Mouse (Mus musculus) thymus, adult 2 months (tissue): ENCODE measurements at regions not wholly inside any gene's neighbourhood (a gene's known extent, or its start where the extent isn't known, plus 50 kb on each side); places are given as distances from the start of the nearest gene placed in this dataset.

Experiments
- DNase-seq: peaks from one replicate; pipeline ENCODE4 v3.0.0; 2021
- H3K27ac ChIP-seq: fragments of 200-500 bp; 2 replicates; pipeline ENCODE4 v1.5.1; 2012; ENCODE audit warnings: low read length, control low read depth; ENCODE audit not compliant: control insufficient read depth, insufficient read depth
- H3K27me3 ChIP-seq: fragments of 200-500 bp; 2 replicates; pipeline ENCODE4 v1.6.1; 2012; ENCODE audit warnings: mild to moderate bottlenecking, low read length, moderate library complexity, mixed read lengths; ENCODE audit not compliant: control insufficient read depth, insufficient read depth
- H3K36me3 ChIP-seq: fragments of 200-500 bp; 2 replicates; pipeline ENCODE4 v1.6.1; 2012; ENCODE audit warnings: mild to moderate bottlenecking, low read length, moderate library complexity; ENCODE audit not compliant: control insufficient read depth, insufficient read depth
- H3K4me1 ChIP-seq: fragments of 200-500 bp; replicated peaks from 2 replicates; pipeline ENCODE4 v1.6.1; 2012; ENCODE audit warnings: low read length; ENCODE audit not compliant: control insufficient read depth, insufficient read depth
- H3K4me3 ChIP-seq: fragments of 200-500 bp; 2 replicates; pipeline ENCODE4 v1.5.1; 2012; ENCODE audit warnings: mild to moderate bottlenecking, low read length, control low read depth, moderate library complexity; ENCODE audit not compliant: control insufficient read depth, insufficient read depth
- CTCF ChIP-seq: fragments of 200-500 bp; IDR thresholded peaks from 2 replicates; pipeline ENCODE4 v1.5.1; 2012; ENCODE audit warnings: mild to moderate bottlenecking, control low read depth, low read length, moderate library complexity, borderline replicate concordance; ENCODE audit not compliant: control insufficient read depth, poor library complexity, insufficient read depth; ENCODE audit errors: extremely low read depth
- POLR2A ChIP-seq: fragments of 200-500 bp; IDR thresholded peaks from 2 replicates; pipeline ENCODE4 v1.6.1; 2012; ENCODE audit warnings: mild to moderate bottlenecking, low read length, control low read depth, moderate library complexity; ENCODE audit not compliant: control insufficient read depth, poor library complexity, insufficient read depth; ENCODE audit errors: extremely low read depth
- WGBS: fragments of 180-500 bp; shearing (Covaris S2); methylation state at CpG from one replicate; pipeline ENCODE4 v1.1.7; 2018; 5-methylcytosine and 5-hydroxymethylcytosine counted together

GRCm38 (mm10) chr16:58349354-58349753, 58.9 kb upstream of the Dcbld2 start:
- DNase-seq: no peak
- Histone ChIP-seq H3K4me3 (no peak overlapping the region), H3K4me1 (no peaks in the 10 kb centered on the region), H3K27ac (no peak overlapping the region), H3K36me3 (no peaks in the 10 kb centered on the region), H3K27me3 (no peaks in the 10 kb centered on the region)
- TF ChIP-seq POLR2A (no peak), CTCF (no peak)
- 74% methylated on average over 5 of the region's 5 CpGs for WGBS

- H3K36me3 ChIP-seq: no peaks in the 10 kb centered on the region
- H3K4me3 ChIP-seq: no peak overlapping the region
- no peak overlapping the region for H3K27ac ChIP-seq
- DNase-seq: no peak
- no peaks in the 10 kb centered on the region for H3K4me1 ChIP-seq
- no peaks in the 10 kb centered on the region for H3K27me3 ChIP-seq
- WGBS: 48% methylated on average over 2 of the region's 2 CpGs
- no peak for TF ChIP-seq POLR2A
- no peak for TF ChIP-seq CTCF
These were observed 58.4 kb upstream of the Dcbld2 start for GRCm38 (mm10) chr16:58349802-58350201.

- 90% methylated on average over 3 of the region's 3 CpGs for WGBS
- DNase-seq: no peak
- Histone ChIP-seq H3K27me3 (no peaks in the 10 kb centered on the region), H3K4me3 (no peak overlapping the region), H3K4me1 (no peaks in the 10 kb centered on the region), H3K36me3 (no peaks in the 10 kb centered on the region), H3K27ac (no peak overlapping the region)
- TF ChIP-seq CTCF: no peak
- no peak for TF ChIP-seq POLR2A
These were observed 56.1 kb upstream of the Dcbld2 start for GRCm38 (mm10) chr16:58352156-58352555.

GRCm38 (mm10) chr16:58354551-58354950, 53.7 kb upstream of the Dcbld2 start:
- no peak for TF ChIP-seq CTCF
- no peak for TF ChIP-seq POLR2A
- Histone ChIP-seq H3K27me3 (no peaks in the 10 kb centered on the region), H3K27ac (no peak overlapping the region), H3K4me3 (no peak overlapping the region), H3K36me3 (no peaks in the 10 kb centered on the region), H3K4me1 (no peaks in the 10 kb centered on the region)
- no peak for DNase-seq
- 74% methylated on average over 6 of the region's 6 CpGs for WGBS
